In genomic region chr1:193159613-193160012, GRCm38 (mm10) we compare ENCODE assay signal across 14 mouse cellular contexts. TPM values are rescaled to one million over a fixed set of nuclear protein-coding genes. Genes with fewer than 3 reads are reported as not detected.
DNase-seq lines count a peak whose midpoint lies in the region; ATAC-seq and TF ChIP-seq lines count a peak whose summit lies in the region.
"Had no signal": no experiment of that assay in that cellular context is flagged by ENCODE, and none has a peak within 500 bp of the region (broad histone marks: within the 10 kb centered on the region; RNA-seq: fewer than 3 reads in every experiment).

No protein-coding gene starts in this region.

- H3K27ac ChIP-seq in stomach, embryonic 14.5 days (ENCODE audit: low read length), result no peak overlapping the region
- H3K27ac ChIP-seq in stomach, postnatal 0 days (replicated peaks), result no peak overlapping the region
- no peak overlapping the region for H3K27ac ChIP-seq in heart, embryonic 12.5 days (ENCODE audit: poor library complexity, severe bottlenecking)
- H3K27ac ChIP-seq: limb, embryonic 15.5 days; neural tube, embryonic 15.5 days had no signal

- WGBS in stomach, embryonic 14.5 days, result 48% methylated on average over 1 of the region's 1 CpGs
- WGBS in stomach, postnatal 0 days, result 38% methylated on average over 1 of the region's 1 CpGs
- WGBS in heart, embryonic 12.5 days, result 41% methylated on average over 1 of the region's 1 CpGs

- H3K36me3 ChIP-seq in stomach, embryonic 14.5 days (ENCODE audit: control insufficient read depth, insufficient read depth, low read length), result no peaks in the 10 kb centered on the region
- no peaks in the 10 kb centered on the region for H3K36me3 ChIP-seq in stomach, postnatal 0 days (ENCODE audit: control insufficient read depth, insufficient read depth, low read length)
- no peaks in the 10 kb centered on the region for H3K36me3 ChIP-seq in myocyte (ENCODE audit: control insufficient read depth, insufficient read depth)
- no peaks in the 10 kb centered on the region for H3K36me3 ChIP-seq in heart, embryonic 12.5 days
- H3K36me3 ChIP-seq: limb, embryonic 15.5 days; neural tube, embryonic 15.5 days had no signal

- H3K27me3 ChIP-seq in stomach, embryonic 14.5 days (ENCODE audit: control insufficient read depth, insufficient read depth, low read length), result no peaks in the 10 kb centered on the region
- no peaks in the 10 kb centered on the region for H3K27me3 ChIP-seq in stomach, postnatal 0 days (ENCODE audit: control insufficient read depth, insufficient read depth, low read length)
- peaks cover 7% of the 10 kb centered on the region for H3K27me3 ChIP-seq in myocyte (ENCODE audit: control insufficient read depth, insufficient read depth, insufficient read length)
- H3K27me3 ChIP-seq in heart, embryonic 12.5 days (replicated peaks), result peaks cover 8% of the 10 kb centered on the region

- H3K9me3 ChIP-seq in stomach, embryonic 14.5 days (ENCODE audit: control insufficient read depth, low read depth, low read length), result no peaks in the 10 kb centered on the region
- no peaks in the 10 kb centered on the region for H3K9me3 ChIP-seq in stomach, postnatal 0 days (ENCODE audit: control insufficient read depth, low read length)
- H3K9me3 ChIP-seq in heart, embryonic 12.5 days (replicated peaks), result no peaks in the 10 kb centered on the region
- H3K9me3 ChIP-seq: limb, embryonic 15.5 days; neural tube, embryonic 15.5 days had no signal

- no peaks in the 10 kb centered on the region for H3K79me2 ChIP-seq in myocyte (ENCODE audit: control insufficient read depth, insufficient read depth)

- H3ac ChIP-seq in myocyte (ENCODE audit: control insufficient read depth, insufficient read length), result no peak overlapping the region

- DNase-seq in stomach, postnatal 0 days (ENCODE audit: low spot score), result no peak
- DNase-seq in thymus, postnatal 36 days, result peak; percentile 51 to 67
- no peak for DNase-seq in retina, embryonic 14.5 days (ENCODE audit: low spot score)
- DNase-seq in urinary bladder, adult 2 months (ENCODE audit: low spot score), result no peak
- DNase-seq: cerebellum, postnatal 36 days; right cerebral cortex, postnatal 4 days had no signal

- H3K9ac ChIP-seq in stomach, embryonic 14.5 days (replicated peaks; ENCODE audit: low read depth, low read length), result no peak overlapping the region
- H3K9ac ChIP-seq in stomach, postnatal 0 days (ENCODE audit: low read length), result no peak overlapping the region
- no peak overlapping the region for H3K9ac ChIP-seq in heart, embryonic 12.5 days
- H3K9ac ChIP-seq: limb, embryonic 15.5 days; neural tube, embryonic 15.5 days had no signal

- no peak for TF ChIP-seq CTCF in stomach, postnatal 0 days (IDR thresholded peaks at IDR 0.05; ENCODE audit: low read depth)

- no peak for TF ChIP-seq EP300 in stomach, postnatal 0 days (optimal IDR thresholded peaks at IDR 0.05)

- no peak for ATAC-seq in stomach, embryonic 14.5 days (ENCODE audit: insufficient number of reproducible peaks, insufficient read depth, low FRiP score, low read depth)
- no peak for ATAC-seq in stomach, postnatal 0 days (ENCODE audit: low FRiP score, low TSS enrichment)
- peak; percentile 56 for ATAC-seq in inflammation-experienced regulatory T-cells, adult 6 months
- ATAC-seq in heart, embryonic 12.5 days (ENCODE audit: insufficient number of reproducible peaks, low FRiP score), result no peak
- ATAC-seq: forebrain, embryonic 16.5 days; midbrain, embryonic 16.5 days had no signal

- no peak for TF ChIP-seq POLR2A in myocyte (IDR thresholded peaks at IDR 0.05; ENCODE audit: insufficient read length, low read depth)

- peak overlapping the region; percentile 49; the same call in 1 of the 2 replicates for H3K4me2 ChIP-seq in stomach, embryonic 14.5 days (replicated peaks; ENCODE audit: low read depth, low read length)
- H3K4me2 ChIP-seq in stomach, postnatal 0 days (replicated peaks; ENCODE audit: low read depth), result no peak overlapping the region
- peak overlapping the region; percentile 77 for H3K4me2 ChIP-seq in myocyte (ENCODE audit: low read depth)
- H3K4me2 ChIP-seq in heart, embryonic 12.5 days, result no peak overlapping the region

- no peak overlapping the region for H3K4me3 ChIP-seq in stomach, embryonic 14.5 days (ENCODE audit: low read depth, low read length)
- no peak overlapping the region for H3K4me3 ChIP-seq in stomach, postnatal 0 days (ENCODE audit: low read depth, low read length)
- H3K4me3 ChIP-seq in myocyte, result no peak overlapping the region
- no peak overlapping the region for H3K4me3 ChIP-seq in heart, embryonic 12.5 days
- H3K4me3 ChIP-seq: neural tube, embryonic 15.5 days had no signal

- peaks cover 31% of the 10 kb centered on the region for H3K4me1 ChIP-seq in stomach, embryonic 14.5 days (ENCODE audit: control insufficient read depth, insufficient read depth, low read length)
- H3K4me1 ChIP-seq in stomach, postnatal 0 days (replicated peaks; ENCODE audit: control insufficient read depth, insufficient read depth), result no peaks in the 10 kb centered on the region; the same call in 1 of the 2 replicates
- peaks cover 21% of the 10 kb centered on the region for H3K4me1 ChIP-seq in heart, embryonic 12.5 days (replicated peaks)
- H3K4me1 ChIP-seq: neural tube, embryonic 15.5 days had no signal

TF ChIP-seq in myocyte, 11 proteins besides CTCF, POLR2A, EP300 and RAD21:
- no peak for TF ChIP-seq CEBPB (IDR thresholded peaks at IDR 0.05; ENCODE audit: insufficient read depth, poor library complexity, severe bottlenecking)
- TF ChIP-seq SRF (IDR thresholded peaks at IDR 0.05; ENCODE audit: control insufficient read depth, insufficient read length, low read depth), result no peak
- no peak for TF ChIP-seq USF1 (IDR thresholded peaks at IDR 0.05; ENCODE audit: low read depth)
- TF ChIP-seq MYOG (IDR thresholded peaks at IDR 0.05; ENCODE audit: control insufficient read depth in 1 of 3, insufficient read depth in 1 of 3, insufficient read length in 2 of 3, low read depth in 2 of 3), result no peak
- TF ChIP-seq MYOD1 (IDR thresholded peaks at IDR 0.05; ENCODE audit: control insufficient read depth in 1 of 3, insufficient read length in 2 of 3, low read depth in 2 of 3), result no peak
- TF ChIP-seq POLR2AphosphoS2 (IDR thresholded peaks at IDR 0.05; ENCODE audit: insufficient read length, low read depth), result no peak
- no peak for TF ChIP-seq TCF12 (IDR thresholded peaks at IDR 0.05; ENCODE audit: insufficient read depth, poor library complexity, severe bottlenecking)
- TF ChIP-seq MAX (IDR thresholded peaks at IDR 0.05; ENCODE audit: low read depth), result no peak
- TF ChIP-seq E2F4 (IDR thresholded peaks at IDR 0.05; ENCODE audit: insufficient read depth), result no peak
- no peak for TF ChIP-seq REST (IDR thresholded peaks at IDR 0.05; ENCODE audit: insufficient read depth, insufficient read length)
- no peak for TF ChIP-seq TCF3 (IDR thresholded peaks at IDR 0.05; ENCODE audit: insufficient read length, low read depth)
TF ChIP-seq in myocyte: peak in this region for 0.

RNA-seq across cellular contexts. Expression of gene Irf6, which starts 6.7 kb away (rescaled TPM):
- 56.6 and 61.0 TPM in 2 replicates for polyA plus RNA-seq in stomach, embryonic 14.5 days (2014; fragmentation: Nextera tagmentation; extraction: Ambion mirVana)
- polyA plus RNA-seq in stomach, postnatal 0 days (2015; fragmentation: Nextera tagmentation; extraction: Ambion mirVana), result 40.7 and 45.0 TPM in 2 replicates
- 1 to 10 TPM; 3.9 to 6.5 (median 5.1) TPM for polyA plus RNA-seq in inflammation-experienced regulatory T-cells, adult 6 months (2017; shearing (Covaris generic))
- 0.73 TPM for polyA plus RNA-seq in myocyte (2012; fragmentation: generic; extraction: Trizol)
- polyA plus RNA-seq in heart, embryonic 12.5 days (2016; fragmentation: Nextera tagmentation; extraction: Ambion mirVana), result 4.8 and 6.6 TPM in 2 replicates
- 24.9 and 27.8 TPM in 2 replicates for polyA plus RNA-seq in urinary bladder, adult 2 months (2012; rRNA removed)

RNA-seq across cellular contexts. Expression of gene A130010J15Rik, which starts 8.2 kb away (rescaled TPM):
- polyA plus RNA-seq in stomach, embryonic 14.5 days (2014; fragmentation: Nextera tagmentation; extraction: Ambion mirVana), result 16.6 and 18.5 TPM in 2 replicates
- polyA plus RNA-seq in stomach, postnatal 0 days (2015; fragmentation: Nextera tagmentation; extraction: Ambion mirVana), result 11.4 and 11.7 TPM in 2 replicates
- 10 to 100 TPM in 2 of 3 experiments, 1 to 10 TPM in 1; 8.2 to 16.0 (median 15.3) TPM for polyA plus RNA-seq in inflammation-experienced regulatory T-cells, adult 6 months (2017; shearing (Covaris generic))
- polyA plus RNA-seq in myocyte (2012; fragmentation: generic; extraction: Trizol), result 5.1 TPM
- 13.4 and 13.9 TPM in 2 replicates for polyA plus RNA-seq in heart, embryonic 12.5 days (2016; fragmentation: Nextera tagmentation; extraction: Ambion mirVana)
- polyA plus RNA-seq in urinary bladder, adult 2 months (2012; rRNA removed), result 9.8 and 13.3 TPM in 2 replicates

RNA-seq across cellular contexts. Expression of gene Diexf, which starts 29.5 kb away (rescaled TPM):
- 10.6 and 10.9 TPM in 2 replicates for polyA plus RNA-seq in stomach, embryonic 14.5 days (2014; fragmentation: Nextera tagmentation; extraction: Ambion mirVana)
- polyA plus RNA-seq in stomach, postnatal 0 days (2015; fragmentation: Nextera tagmentation; extraction: Ambion mirVana), result 2.1 and 2.4 TPM in 2 replicates
- polyA plus RNA-seq in inflammation-experienced regulatory T-cells, adult 6 months (2017; shearing (Covaris generic)), result 10 to 100 TPM in 2 of 3 experiments, 1 to 10 TPM in 1; 5.0 to 15.1 (median 10.5) TPM
- polyA plus RNA-seq in myocyte (2012; fragmentation: generic; extraction: Trizol), result 13.3 TPM
- 4.8 TPM in 2 replicates for polyA plus RNA-seq in heart, embryonic 12.5 days (2016; fragmentation: Nextera tagmentation; extraction: Ambion mirVana)
- 13.0 and 16.4 TPM in 2 replicates for polyA plus RNA-seq in urinary bladder, adult 2 months (2012; rRNA removed)

RNA-seq across cellular contexts. Expression of gene Traf3ip3, which starts 41.9 kb away (rescaled TPM):
- 1.4 and 2.8 TPM in 2 replicates for polyA plus RNA-seq in stomach, embryonic 14.5 days (2014; fragmentation: Nextera tagmentation; extraction: Ambion mirVana)
- 1.8 and 2.8 TPM in 2 replicates for polyA plus RNA-seq in stomach, postnatal 0 days (2015; fragmentation: Nextera tagmentation; extraction: Ambion mirVana)
- polyA plus RNA-seq in inflammation-experienced regulatory T-cells, adult 6 months (2017; shearing (Covaris generic)), result 100 to 1,000 TPM; 208 to 375 (median 335) TPM
- polyA plus RNA-seq in myocyte (2012; fragmentation: generic; extraction: Trizol), result 11.5 TPM
- polyA plus RNA-seq in heart, embryonic 12.5 days (2016; fragmentation: Nextera tagmentation; extraction: Ambion mirVana), result 0.99 and 1.6 TPM in 2 replicates
- 2.2 and 2.9 TPM in 2 replicates for polyA plus RNA-seq in urinary bladder, adult 2 months (2012; rRNA removed)

RNA-seq across cellular contexts. Expression of gene Lamb3, which starts 47.9 kb away (rescaled TPM):
- 9.7 and 13.7 TPM in 2 replicates for polyA plus RNA-seq in stomach, embryonic 14.5 days (2014; fragmentation: Nextera tagmentation; extraction: Ambion mirVana)
- polyA plus RNA-seq in stomach, postnatal 0 days (2015; fragmentation: Nextera tagmentation; extraction: Ambion mirVana), result 34.9 and 35.5 TPM in 2 replicates
- polyA plus RNA-seq in inflammation-experienced regulatory T-cells, adult 6 months (2017; shearing (Covaris generic)), result 10 to 100 TPM; 16.6 to 23.0 (median 20.6) TPM
- 15.5 TPM for polyA plus RNA-seq in myocyte (2012; fragmentation: generic; extraction: Trizol)
- 2.3 and 2.5 TPM in 2 replicates for polyA plus RNA-seq in heart, embryonic 12.5 days (2016; fragmentation: Nextera tagmentation; extraction: Ambion mirVana)
- polyA plus RNA-seq in urinary bladder, adult 2 months (2012; rRNA removed), result 22.3 and 26.3 TPM in 2 replicates

Comparison
In these comparisons a context has a peak if more than half of its experiments do, and no peak if none do; other contexts are left out.
1. H3K4me2 ChIP-seq: peak in stomach, embryonic 14.5 days (single experiment) and myocyte (single experiment); none in stomach, postnatal 0 days (single experiment) and heart, embryonic 12.5 days (single experiment).
2. DNase-seq: peak in thymus, postnatal 36 days (2 of 2); none in stomach, postnatal 0 days (single experiment), retina, embryonic 14.5 days (single experiment) and urinary bladder, adult 2 months (single experiment).